Mouse (Mus musculus) macrophage (primary cell): ENCODE data around the gene H2-Q2. TPM values are rescaled to one million over a fixed set of nuclear protein-coding genes. Genes with fewer than 3 reads are reported as not detected.
"Not testable (repeated sequence)": the region's sequence is repeated elsewhere in the genome, so short reads cannot be mapped to it uniquely, and the experiment has no call there.

ENCODE experiments used
- H3K27ac ChIP-seq: fragments of 350-480 bp; formaldehyde crosslinking; 2 replicates; pipeline ENCODE4 v1.9.0; 2021
- H3K36me3 ChIP-seq: fragments of 350-480 bp; formaldehyde crosslinking; 2 replicates; pipeline ENCODE4 v1.9.0; 2021; ENCODE audit errors: inconsistent target
- H3K4me3 ChIP-seq: fragments of 350-480 bp; formaldehyde crosslinking; 2 replicates; pipeline ENCODE4 v1.9.0; 2021; ENCODE audit errors: inconsistent target
- H3K79me2 ChIP-seq: fragments of 350-480 bp; formaldehyde crosslinking; 2 replicates; pipeline ENCODE4 v1.9.0; 2021; ENCODE audit errors: inconsistent target
- WGBS: methylation state at CpG from one replicate; pipeline ENCODE4 v1.1.7; 2026; ENCODE audit warnings: inconsistent platforms; ENCODE audit not compliant: missing documents; 5-methylcytosine and 5-hydroxymethylcytosine counted together
- polyA plus RNA-seq: library from polyadenylated mRNA; stranded (reverse); fragments of 250-400 nt; gene quantifications from 3 replicates; pipeline ENCODE4 v1.2.4, GENCODE M21; 2018; ENCODE audit warnings: inconsistent platforms
- total RNA-seq, 78 experiments: library from RNA; depleted of rRNA; stranded (reverse); fragments of 250-400 nt; gene quantifications; 1 replicate in 9 of 78; 2 replicates in 24 of 78; 3 replicates in 43 of 78; 4 replicates in 2 of 78; pipeline ENCODE4 v1.2.4; 2018; ENCODE audit warnings: inconsistent platforms in 56 of 78

Gene H2-Q2
- not detected for total RNA-seq (2018; cell fraction: chromatin; rRNA removed)
- not detected for total RNA-seq (2018; cell fraction: cytosol; rRNA removed)
- not detected for total RNA-seq (2018; cell fraction: nucleus; rRNA removed)
- not detected in 3 replicates for polyA plus RNA-seq

DNA sequence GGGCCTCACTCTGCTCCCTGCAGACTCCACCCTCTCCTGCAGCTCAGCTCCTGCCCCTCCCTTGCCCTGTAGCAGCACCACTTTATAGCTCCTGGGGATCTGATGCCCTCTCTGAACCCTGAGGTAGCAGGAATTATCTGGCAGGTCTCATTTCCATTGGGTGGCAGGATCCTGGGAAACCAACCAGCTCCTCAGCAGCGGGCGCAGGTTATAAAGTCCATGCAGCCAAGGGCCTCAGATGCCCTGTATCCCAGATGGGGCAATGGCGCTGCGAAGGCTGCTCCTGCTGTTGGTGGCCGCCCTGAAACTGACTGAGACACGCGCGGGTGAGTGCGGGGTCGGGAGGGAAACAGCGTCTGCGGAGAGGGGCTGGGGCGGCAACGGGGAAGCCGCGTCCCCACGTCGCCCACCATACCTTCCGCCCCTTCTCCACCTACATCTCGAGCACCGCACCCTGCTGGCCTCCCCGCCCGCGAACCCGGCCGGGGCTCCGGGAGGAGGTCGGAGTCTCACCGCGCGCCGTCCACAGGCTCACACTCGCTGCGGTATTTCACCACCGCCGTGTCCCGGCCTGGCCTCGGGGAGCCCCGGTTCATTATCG is at the start of gene H2-Q2:
Gene H2-Q2, plus strand, starts transcription at position 172 of the 601 bp plus-strand sequence.
- WGBS: 3% methylated on average over 34 of the region's 40 CpGs
- Histone ChIP-seq H3K36me3 (no peaks in the 10 kb centered on the region), H3K4me3 (no peak within 1 kb of the TSS), H3K27ac (no peak within 1 kb of the TSS), H3K79me2 (no peaks in the 10 kb centered on the region)

DNA sequence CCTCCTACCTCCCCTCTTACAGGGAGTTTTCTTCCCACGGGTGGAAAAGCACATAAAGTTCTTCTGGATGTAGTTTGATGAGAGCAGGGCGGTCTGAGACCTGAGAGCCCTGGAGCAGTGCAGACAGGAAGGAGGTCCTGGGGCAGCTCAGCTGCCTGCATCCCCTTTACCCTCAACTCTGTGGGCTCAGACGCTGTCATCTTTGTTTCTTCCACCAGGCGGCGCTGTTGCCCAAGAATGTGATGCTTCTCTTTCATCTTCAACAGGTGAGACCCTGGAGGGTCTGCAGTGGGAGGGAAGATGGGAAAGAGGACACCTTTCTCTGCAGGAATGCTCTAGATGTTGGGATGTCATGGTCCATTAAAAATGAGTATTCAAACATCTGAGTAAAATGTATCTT is 46.2 kb upstream of the H2-Q2 start:
- not testable (repeated sequence) for H3K4me3 ChIP-seq, H3K36me3 ChIP-seq, H3K27ac ChIP-seq, H3K79me2 ChIP-seq
- WGBS: 6% methylated on average over 5 of the region's 5 CpGs

DNA sequence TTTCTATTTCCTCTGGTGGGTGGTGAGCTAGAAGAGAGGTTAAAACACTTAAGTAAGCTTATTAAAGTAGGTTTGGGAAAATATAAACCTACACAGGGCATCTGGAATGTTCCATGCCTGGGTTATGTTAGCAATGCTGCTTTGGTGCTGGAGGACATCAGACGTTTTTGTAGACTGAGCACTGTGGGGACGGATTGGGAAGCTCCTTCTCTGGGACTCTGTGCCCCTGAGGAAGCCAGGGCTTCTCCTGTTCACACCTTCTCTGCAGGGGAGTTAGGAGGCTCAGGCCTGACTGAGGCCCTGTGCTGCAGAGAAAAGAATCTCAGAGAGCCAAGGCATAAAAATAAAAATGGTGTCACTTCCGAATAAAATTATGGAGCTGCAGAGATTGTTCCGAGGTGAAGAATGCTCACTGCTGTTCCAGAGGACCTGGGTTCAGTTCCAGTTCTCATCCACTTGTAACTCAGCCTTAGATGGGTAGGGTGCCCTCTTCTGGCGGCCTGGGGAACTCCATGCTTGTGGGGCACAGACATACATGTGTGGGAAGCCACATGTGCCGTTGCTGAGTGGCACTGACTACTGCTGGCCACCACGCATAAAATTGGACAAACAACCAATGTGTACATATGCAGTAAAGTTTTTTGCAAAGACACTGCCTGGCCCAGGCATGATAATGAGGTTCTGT is 41.6 kb upstream of the H2-Q2 start:
- H3K36me3 ChIP-seq, H3K27ac ChIP-seq, H3K79me2 ChIP-seq, H3K4me3 ChIP-seq: not testable (repeated sequence)
- 91% methylated on average over 7 of the region's 7 CpGs for WGBS

DNA sequence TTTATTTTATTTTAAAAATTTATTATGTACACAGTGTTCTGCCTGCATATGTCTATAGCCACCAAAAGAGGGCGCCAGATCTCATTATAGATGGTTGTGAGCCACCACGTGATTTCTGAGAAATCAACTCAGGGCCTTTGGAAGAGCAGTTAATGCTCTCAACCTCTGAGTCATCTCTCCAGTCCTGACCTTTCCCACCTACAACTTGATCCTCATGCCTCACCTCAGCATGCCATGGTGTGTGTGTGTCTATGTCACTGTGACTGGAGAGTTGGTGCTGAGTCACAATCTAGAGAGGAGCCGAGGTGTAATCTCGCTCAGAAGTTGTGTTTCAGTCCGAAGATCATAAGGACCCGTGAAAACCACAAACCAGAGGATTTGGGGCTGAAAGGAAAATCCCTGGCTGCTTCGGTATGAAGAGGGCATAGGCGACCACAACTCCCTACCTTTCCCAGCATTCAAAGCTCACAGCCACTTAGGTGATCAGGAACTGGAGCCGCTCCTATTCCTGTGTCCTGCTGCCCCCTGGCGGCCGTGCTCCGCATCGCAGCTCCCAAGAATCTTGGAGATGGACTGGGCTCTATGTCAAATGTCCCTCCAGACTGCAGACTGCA is 40.3 kb upstream of the H2-Q2 start:
- Histone ChIP-seq H3K36me3 (no peaks in the 10 kb centered on the region), H3K27ac (no peak overlapping the region), H3K4me3 (no peak overlapping the region), H3K79me2 (no peaks in the 10 kb centered on the region)
- WGBS: 14% methylated on average over 13 of the region's 13 CpGs

DNA sequence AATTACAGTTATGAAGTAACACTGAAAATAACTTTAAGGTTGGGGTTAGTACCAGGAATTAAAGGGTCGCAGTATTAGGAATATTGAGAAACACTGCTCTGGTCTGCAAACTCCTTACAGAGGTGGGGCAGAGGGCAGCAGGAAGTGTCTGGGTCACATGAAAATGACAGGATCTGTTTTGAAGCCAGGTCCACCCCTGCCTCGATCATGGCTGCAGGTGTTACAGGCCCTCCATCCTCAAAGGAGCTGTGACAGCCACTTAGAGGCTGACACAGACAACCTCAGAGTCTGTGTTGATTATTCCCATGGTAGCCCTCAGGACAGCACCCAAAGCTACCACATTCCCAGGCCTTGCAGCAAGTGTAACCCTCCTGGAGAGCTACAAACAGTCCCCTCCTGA is 38.8 kb upstream of the H2-Q2 start:
- Histone ChIP-seq H3K79me2 (no peaks in the 10 kb centered on the region), H3K4me3 (no peak overlapping the region), H3K36me3 (no peaks in the 10 kb centered on the region), H3K27ac (no peak overlapping the region)
- 65% methylated on average over 2 of the region's 2 CpGs for WGBS

DNA sequence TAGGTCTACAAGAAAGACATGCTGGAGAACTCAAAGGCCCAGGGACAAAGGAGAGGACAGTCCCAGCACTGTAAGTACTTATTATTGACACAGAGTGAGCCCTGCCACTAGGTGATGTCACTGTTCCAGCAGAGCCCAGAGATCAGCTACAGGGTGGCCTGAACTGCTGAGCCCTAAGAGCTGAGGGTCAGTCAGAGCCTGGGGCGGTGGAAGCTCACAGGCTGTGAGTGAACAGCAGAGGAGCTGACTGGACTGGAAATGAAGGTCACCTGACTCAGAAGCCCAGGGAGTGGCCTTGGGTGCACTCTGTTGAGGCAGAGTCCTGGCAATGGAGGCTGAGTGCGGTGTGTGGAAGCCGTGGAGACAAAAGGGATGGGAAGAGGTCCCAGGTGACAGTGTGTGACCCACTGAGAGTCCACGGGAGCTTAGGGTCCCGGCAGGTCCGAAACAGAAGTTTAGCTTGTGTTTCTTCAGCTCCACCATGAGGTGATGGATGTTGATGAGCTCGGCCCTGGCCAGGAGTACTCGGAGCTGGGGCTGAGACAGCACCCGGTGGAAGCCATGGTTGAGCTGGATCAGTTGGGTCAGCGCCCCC is 38.2 kb upstream of the H2-Q2 start:
- Histone ChIP-seq H3K27ac (no peak overlapping the region), H3K36me3 (no peaks in the 10 kb centered on the region), H3K4me3 (no peak overlapping the region), H3K79me2 (no peaks in the 10 kb centered on the region)
- WGBS: 94% methylated on average over 10 of the region's 10 CpGs

DNA sequence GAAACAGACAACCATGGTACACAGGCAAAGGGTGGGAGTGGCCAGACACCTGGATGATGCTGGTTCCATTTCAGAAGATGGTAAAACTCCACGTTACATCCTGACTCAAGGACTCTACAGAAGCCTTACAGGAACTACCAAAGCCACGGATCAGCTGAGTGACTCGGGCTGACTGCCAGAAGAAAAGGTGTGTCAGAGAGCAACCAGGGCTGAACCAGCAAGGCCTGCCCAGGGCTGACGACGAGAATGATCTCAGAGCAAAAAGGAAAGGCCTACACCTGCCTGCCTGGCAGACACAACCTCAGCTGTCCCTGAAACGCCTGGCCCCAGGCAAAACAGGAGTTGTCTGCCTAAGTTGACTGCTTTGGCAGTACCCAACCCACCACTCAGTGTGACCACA is 37.6 kb upstream of the H2-Q2 start:
- 33% methylated on average over 6 of the region's 6 CpGs for WGBS
- no peak overlapping the region for H3K4me3 ChIP-seq
- no peaks in the 10 kb centered on the region for H3K36me3 ChIP-seq
- no peaks in the 10 kb centered on the region for H3K79me2 ChIP-seq
- H3K27ac ChIP-seq: no peak overlapping the region

DNA sequence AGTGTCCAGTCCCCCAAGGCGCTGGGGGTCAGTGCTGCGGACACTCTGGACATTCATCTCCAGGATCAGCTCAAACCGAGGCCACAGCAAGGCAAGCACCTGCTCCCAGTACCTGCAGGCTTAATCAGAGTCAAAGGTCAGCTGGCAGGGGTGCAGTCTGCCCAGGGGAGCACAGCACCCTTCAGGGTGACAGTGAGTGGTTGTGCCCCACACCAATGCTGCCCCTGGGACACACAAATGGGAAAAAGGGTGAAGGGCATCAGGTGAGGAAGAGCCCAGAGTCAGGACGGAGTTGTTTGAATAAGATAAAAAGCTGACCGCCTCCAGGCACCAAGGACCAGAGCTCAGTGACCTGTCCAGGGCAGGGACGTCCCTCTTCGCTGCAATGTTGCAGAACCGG is 37.1 kb upstream of the H2-Q2 start:
- 89% methylated on average over 6 of the region's 8 CpGs for WGBS
- H3K36me3 ChIP-seq, H3K27ac ChIP-seq, H3K4me3 ChIP-seq, H3K79me2 ChIP-seq: not testable (repeated sequence)

DNA sequence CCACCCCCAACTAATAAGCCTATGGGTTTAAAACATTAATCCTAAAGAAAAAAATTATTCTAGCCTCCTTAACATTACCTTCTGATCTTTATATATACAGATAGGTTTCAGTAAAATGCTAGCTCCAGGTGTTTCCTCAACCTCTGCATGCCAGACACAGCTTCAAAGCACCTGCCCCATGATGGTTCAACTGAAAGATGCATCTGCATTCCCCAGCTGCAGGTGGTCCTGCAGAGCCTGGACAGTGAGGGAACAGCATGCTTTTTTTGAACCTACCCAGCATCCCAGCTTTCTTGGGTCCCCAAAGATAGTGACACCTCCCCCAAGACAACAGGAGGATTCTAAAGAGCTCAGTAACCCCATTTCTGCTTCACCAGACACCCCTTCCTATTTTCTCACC is 23.4 kb upstream of the H2-Q2 start:
- H3K79me2 ChIP-seq: no peaks in the 10 kb centered on the region
- H3K36me3 ChIP-seq: no peaks in the 10 kb centered on the region
- H3K4me3 ChIP-seq: no peak overlapping the region
- no peak overlapping the region for H3K27ac ChIP-seq

DNA sequence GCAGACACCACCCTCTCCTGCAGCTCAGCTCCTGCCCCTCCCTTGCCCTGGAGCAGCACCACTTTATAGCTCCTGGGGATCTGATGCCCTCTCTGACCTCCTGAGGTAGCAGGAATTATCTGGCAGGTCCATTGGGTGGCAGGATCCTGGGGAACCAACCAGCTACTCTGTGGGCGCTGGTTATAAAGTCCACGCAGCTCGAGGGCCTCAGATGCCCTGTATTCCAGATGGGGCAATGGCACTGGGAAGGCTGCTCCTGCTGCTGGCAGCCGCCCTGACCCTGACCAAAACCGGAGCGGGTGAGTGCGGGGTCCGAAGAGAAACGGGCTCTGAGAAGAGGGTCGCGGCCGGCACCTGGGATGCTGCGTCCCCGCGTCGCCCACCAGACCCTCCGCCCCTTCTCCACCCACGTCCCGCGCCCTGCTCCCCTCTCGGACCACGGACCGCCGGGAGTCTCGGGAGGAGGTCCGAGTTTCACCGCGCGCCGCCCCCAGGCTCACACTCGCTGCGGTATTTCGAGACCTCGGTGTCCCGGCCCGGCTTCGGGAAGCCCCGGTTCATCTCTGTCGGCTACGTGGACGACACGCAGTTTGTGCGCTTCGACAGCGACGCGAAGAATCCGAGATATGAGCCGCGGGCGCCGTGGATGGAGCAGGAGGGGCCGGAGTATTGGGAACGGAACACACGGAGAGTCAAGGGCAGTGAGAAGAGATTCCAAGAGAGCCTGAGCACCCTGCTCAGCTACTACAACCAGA is 21.5 kb upstream of the H2-Q2 start, which contains the start of gene H2-Q1:
Gene H2-Q1, plus strand, starts transcription at position 79 of the 755 bp plus-strand sequence.
- H3K36me3 ChIP-seq: no peaks in the 10 kb centered on the region
- no peak within 1 kb of the TSS for H3K4me3 ChIP-seq
- H3K27ac ChIP-seq: no peak within 1 kb of the TSS
- H3K79me2 ChIP-seq: no peaks in the 10 kb centered on the region
- WGBS: 4% methylated on average over 55 of the region's 55 CpGs

DNA sequence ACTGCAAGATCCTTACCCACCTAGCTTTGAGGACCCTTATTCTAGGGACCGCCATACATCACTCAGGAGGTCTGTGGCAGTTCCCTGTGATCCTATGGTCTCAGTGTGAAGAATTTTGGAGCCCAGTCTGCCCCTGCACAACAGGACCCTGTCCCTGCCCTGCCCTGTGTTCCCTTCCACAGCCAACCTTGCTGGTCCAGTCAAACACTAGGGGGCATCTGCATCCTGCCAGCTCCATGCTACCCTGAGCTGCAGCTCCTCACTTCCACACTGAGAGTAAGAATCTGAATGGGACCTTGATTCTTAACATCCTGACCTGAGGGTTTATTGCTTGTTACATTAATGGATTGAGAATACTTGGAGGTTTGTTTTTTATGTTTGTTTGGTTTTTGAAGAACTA is 16.9 kb upstream of the H2-Q2 start:
- not testable (repeated sequence) for H3K27ac ChIP-seq, H3K4me3 ChIP-seq, H3K36me3 ChIP-seq, H3K79me2 ChIP-seq
- 75% methylated on average over 1 of the region's 1 CpGs for WGBS

DNA sequence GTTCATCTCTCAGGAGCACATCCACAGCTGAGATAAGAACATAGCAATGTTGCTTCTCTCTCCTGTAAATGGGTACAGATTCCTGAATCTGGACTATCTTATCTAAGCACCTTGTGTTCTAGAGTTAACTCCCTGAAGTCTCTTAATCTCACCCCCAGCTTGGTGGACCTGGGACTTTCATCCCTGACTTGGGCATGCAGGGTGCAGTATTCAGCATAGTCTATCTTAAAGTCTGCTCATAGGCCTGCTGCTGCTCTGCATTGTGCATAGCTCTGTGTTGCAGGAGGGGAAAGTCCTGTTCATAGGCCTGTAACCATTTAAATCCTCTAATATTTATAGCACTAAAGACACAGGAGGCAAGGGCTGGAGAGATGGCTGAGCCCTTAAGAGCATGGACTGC is 16.0 kb upstream of the H2-Q2 start:
- not testable (repeated sequence) for H3K36me3 ChIP-seq, H3K79me2 ChIP-seq, H3K4me3 ChIP-seq, H3K27ac ChIP-seq

DNA sequence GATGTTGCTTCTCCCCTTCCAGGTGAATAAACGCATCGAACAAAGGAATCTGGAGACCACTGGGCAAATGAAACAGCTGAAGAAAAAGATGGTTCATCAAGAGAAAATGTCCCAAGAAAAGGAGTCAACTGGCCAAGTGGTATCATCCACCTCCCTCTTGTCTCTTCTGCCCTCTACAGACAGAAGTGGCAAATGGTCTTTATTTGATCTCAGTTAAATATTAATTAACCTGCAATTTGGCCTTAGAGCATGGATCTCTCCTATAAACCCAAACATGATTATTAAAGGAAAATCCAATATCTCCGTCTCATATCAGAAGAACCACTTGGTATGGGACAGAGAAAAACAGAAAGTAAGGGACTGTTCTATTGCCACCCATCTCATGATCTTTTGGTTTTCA is 12.3 kb upstream of the H2-Q2 start:
- not testable (repeated sequence) for H3K36me3 ChIP-seq, H3K4me3 ChIP-seq, H3K27ac ChIP-seq, H3K79me2 ChIP-seq
- 92% methylated on average over 3 of the region's 3 CpGs for WGBS

DNA sequence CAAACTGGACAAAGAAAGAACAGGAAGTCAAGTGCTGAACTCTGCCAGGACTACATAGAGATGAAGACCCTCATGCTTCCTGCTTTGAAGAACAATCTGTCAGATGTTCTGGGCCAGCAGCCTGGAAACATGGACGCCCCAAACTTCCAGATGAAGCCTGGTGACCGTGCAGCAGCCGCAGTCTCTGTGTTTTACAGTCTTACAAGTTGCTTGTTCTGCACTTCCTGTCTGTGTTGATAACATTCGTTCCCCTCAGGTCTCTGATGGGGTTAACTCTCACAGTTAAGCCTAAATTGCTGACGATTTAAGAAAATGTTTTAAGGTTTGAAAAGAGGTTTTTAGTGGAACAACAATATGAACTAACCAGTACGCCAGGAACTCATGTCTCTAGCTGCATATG is 10.5 kb upstream of the H2-Q2 start:
- not testable (repeated sequence) for H3K4me3 ChIP-seq, H3K79me2 ChIP-seq, H3K27ac ChIP-seq, H3K36me3 ChIP-seq
- 40% methylated on average over 6 of the region's 6 CpGs for WGBS
